Mouse (Mus musculus) lung, postnatal 14 days (tissue): ENCODE data around the gene Lce1b.

Experiments used
- DNase-seq: peaks from one replicate; pipeline ENCODE4 v3.0.0; 2021

The Lce1b gene

GRCm38 (mm10) chr3:92656826-92657225, at the start of gene Lce1b:
TSS of gene Lce1b (minus strand) at chr3:92656926.
- DNase-seq: no peak

GRCm38 (mm10) chr3:92694613-92695012, 37.9 kb upstream of the Lce1b start:
- no peak for DNase-seq

GRCm38 (mm10) chr3:92691688-92692087, 35.0 kb upstream of the Lce1b start:
- no peak for DNase-seq

- DNase-seq: peak; percentile 8
Measured at GRCm38 (mm10) chr3:92689154-92689553, 32.4 kb upstream of the Lce1b start.

GRCm38 (mm10) chr3:92687110-92687509, 30.4 kb upstream of the Lce1b start, which contains the start of gene Lce1d:
TSS of gene Lce1d (minus strand) at chr3:92687210.
- no peak for DNase-seq

GRCm38 (mm10) chr3:92678947-92679346, 22.2 kb upstream of the Lce1b start, which contains the start of gene Lce1c:
TSS of gene Lce1c (plus strand) at chr3:92679247.
- DNase-seq: no peak

GRCm38 (mm10) chr3:92670215-92670614, 13.5 kb upstream of the Lce1b start, which contains the start of gene Lce1a2:
TSS of gene Lce1a2 (minus strand) at chr3:92670315.
- DNase-seq: no peak

- no peak for DNase-seq
Measured at GRCm38 (mm10) chr3:92648207-92648606, 8.5 kb downstream of the Lce1b start, which contains the start of gene Lce1a1. TSS of gene Lce1a1 (minus strand) at chr3:92648307.

GRCm38 (mm10) chr3:92639854-92640253, 16.9 kb downstream of the Lce1b start:
- no peak for DNase-seq

- no peak for DNase-seq
Measured at GRCm38 (mm10) chr3:92638653-92638991, 18.1 kb downstream of the Lce1b start.

- no peak for DNase-seq
Measured at GRCm38 (mm10) chr3:92637745-92638652, 18.7 kb downstream of the Lce1b start.

GRCm38 (mm10) chr3:92621560-92621959, 35.2 kb downstream of the Lce1b start, which contains the start of gene Lce6a:
TSS of gene Lce6a (minus strand) at chr3:92621660.
- DNase-seq: no peak

GRCm38 (mm10) chr3:92609804-92610203, 46.9 kb downstream of the Lce1b start:
- DNase-seq: no peak

- DNase-seq: no peak
Measured at GRCm38 (mm10) chr3:92607392-92607791, 49.3 kb downstream of the Lce1b start, which contains the start of gene 2210017I01Rik. TSS of gene 2210017I01Rik (minus strand) at chr3:92607492.
